Mouse (Mus musculus): ENCODE data around the gene Gpr141.

GRCm38 (mm10) chr13:19819243-19819642 lies 4.8 kb downstream of the Gpr141 start:
- TF ChIP-seq POLR2A (IDR thresholded peaks at IDR 0.05; ENCODE audit: insufficient read depth, low read depth, low read length) (no peak), CTCF (IDR thresholded peaks at IDR 0.05; ENCODE audit: insufficient read depth, low read depth, low read length) (no peak)
